Mouse (Mus musculus): ENCODE results near the gene Fank1. TPM values are rescaled to one million over a fixed set of nuclear protein-coding genes. Genes with fewer than 3 reads are reported as not detected.
"Not testable (repeated sequence)": the region's sequence is repeated elsewhere in the genome, so short reads cannot be mapped to it uniquely, and the experiment has no call there.

Gene Fank1
- total and polyA plus RNA-seq, 3 experiments, result 0.16 to 0.17 TPM; not detected in 1

- DNase-seq (ENCODE audit: extremely low read depth), result no peak
- TF ChIP-seq NELFE (IDR thresholded peaks at IDR 0.05; ENCODE audit: low read depth, low read length), result no peak
- TF ChIP-seq TCF12 (IDR thresholded peaks at IDR 0.05; ENCODE audit: low read depth, low read length), result no peak
- TF ChIP-seq CTCF (conservative IDR thresholded peaks at IDR 0.05 in 1 of 2, IDR thresholded peaks at IDR 0.05 in 1 of 2; ENCODE audit: low read depth in 2 of 2, low read length in 2 of 2), result no peak
- TF ChIP-seq POLR2AphosphoS2 (IDR thresholded peaks at IDR 0.05; ENCODE audit: low read depth, low read length), result no peak
- TF ChIP-seq ZMIZ1 (IDR thresholded peaks at IDR 0.05; ENCODE audit: low read depth, low read length), result no peak
- TF ChIP-seq USF1 (IDR thresholded peaks at IDR 0.05; ENCODE audit: low read depth, low read length), result no peak
- TF ChIP-seq ZNF384 (IDR thresholded peaks at IDR 0.05; ENCODE audit: low read depth, low read length), result no peak
- TF ChIP-seq BHLHE40 (IDR thresholded peaks at IDR 0.05; ENCODE audit: low read depth, low read length), result no peak
- no peak for TF ChIP-seq MAFK (IDR thresholded peaks at IDR 0.05; ENCODE audit: insufficient replicate concordance, low read length)
- no peak for TF ChIP-seq SMC3 (IDR thresholded peaks at IDR 0.05; ENCODE audit: low read depth, low read length)
- no peak for TF ChIP-seq CHD2 (IDR thresholded peaks at IDR 0.05; ENCODE audit: low read length)
- no peak for TF ChIP-seq USF2 (conservative IDR thresholded peaks at IDR 0.05; ENCODE audit: low read depth, low read length)
- TF ChIP-seq ZC3H11A (IDR thresholded peaks at IDR 0.05; ENCODE audit: low read depth, low read length), result no peak
- Histone ChIP-seq H3K36me3 (replicated peaks in 1 of 2; ENCODE audit: control insufficient read depth in 1 of 2, insufficient read depth in 1 of 2, low read length in 1 of 2) (no peaks in the 10 kb centered on the region), H3K27me3 (replicated peaks) (peaks cover 9% of the 10 kb centered on the region), H3K79me2 (replicated peaks; ENCODE audit: control insufficient read depth, extremely low read depth, insufficient read depth, poor library complexity, severe bottlenecking) (no peaks in the 10 kb centered on the region), H3K9me3 (replicated peaks; ENCODE audit: low read length) (peaks cover 34% of the 10 kb centered on the region), H3K27ac (ENCODE audit: insufficient read depth, low read depth) (no peak overlapping the region), H3K9ac (ENCODE audit: insufficient read depth, low read depth) (no peak overlapping the region), H3K4me2 (ENCODE audit: insufficient read depth, low read depth, poor library complexity, severe bottlenecking) (no peak overlapping the region), H3K4me1 (ENCODE audit: control insufficient read depth in 1 of 2, insufficient read depth in 2 of 2) (no peaks in the 10 kb centered on the region), H3K4me3 (replicated peaks in 1 of 3; ENCODE audit: low read depth in 2 of 3, low read length in 2 of 3, poor library complexity in 1 of 3) (no peak overlapping the region)
- dilution Hi-C loops (cut with MboI; ENCODE audit: extremely low pct_ligation_motif_present, extremely low pct_unique_long_range_greater_than_20kb, low sequenced_read_pairs) (no loop called here), in situ Hi-C loops (cut with MboI; ENCODE audit: low pct_ligation_motif_present, low pct_unique_long_range_greater_than_20kb, low sequenced_read_pairs) (no loop called here)
Observed at GRCm38 (mm10) chr7:133879761-133880160, 103.1 kb downstream of the Fank1 start.

- dilution Hi-C loops (cut with MboI; ENCODE audit: extremely low pct_ligation_motif_present, extremely low pct_unique_long_range_greater_than_20kb, low sequenced_read_pairs), result not testable (repeated sequence)
Observed at GRCm38 (mm10) chr7:133884759-133885431, 108.2 kb downstream of the Fank1 start.

More at GRCm38 (mm10) chr7:133884759-133885431, 108.2 kb downstream of the Fank1 start:
- H3K36me3 ChIP-seq (replicated peaks in 1 of 2; ENCODE audit: control insufficient read depth in 1 of 2, insufficient read depth in 1 of 2, low read length in 1 of 2); H3K4me1 ChIP-seq (ENCODE audit: control insufficient read depth in 1 of 2, insufficient read depth in 2 of 2); in situ Hi-C loops (cut with MboI; ENCODE audit: low pct_ligation_motif_present, low pct_unique_long_range_greater_than_20kb, low sequenced_read_pairs); DNase-seq (ENCODE audit: extremely low read depth); H3K4me3 ChIP-seq (replicated peaks in 1 of 3; ENCODE audit: low read depth in 2 of 3, low read length in 2 of 3, poor library complexity in 1 of 3); H3K79me2 ChIP-seq (replicated peaks; ENCODE audit: control insufficient read depth, extremely low read depth, insufficient read depth, poor library complexity, severe bottlenecking); H3K9ac ChIP-seq (ENCODE audit: insufficient read depth, low read depth); H3K4me2 ChIP-seq (ENCODE audit: insufficient read depth, low read depth, poor library complexity, severe bottlenecking); H3K27ac ChIP-seq (ENCODE audit: insufficient read depth, low read depth): not testable (repeated sequence)
- Histone ChIP-seq H3K9me3 (replicated peaks; ENCODE audit: low read length) (peaks cover 24% of the 10 kb centered on the region), H3K27me3 (replicated peaks) (peaks cover 20% of the 10 kb centered on the region)

All from CH12.LX (cell line).